Mouse (Mus musculus) kidney, embryonic 15.5 days (tissue): ENCODE results near the gene Got1. TPM values are rescaled to one million over a fixed set of nuclear protein-coding genes. Genes with fewer than 3 reads are reported as not detected.

Experiments
- ATAC-seq: fragments of 200-750 bp; cut with Nextera tagmentation; replicated peaks from 2 replicates; pipeline ENCODE4 v1.8.0; 2017; ENCODE audit warnings: moderate TSS enrichment; ENCODE audit not compliant: low FRiP score
- H3K27ac ChIP-seq: fragments of 300-500 bp; sonication (generic); 2 replicates; pipeline ENCODE4 v1.5.1; 2015; ENCODE audit warnings: mild to moderate bottlenecking, inconsistent platforms
- H3K27me3 ChIP-seq: fragments of 300-500 bp; sonication (generic); 2 replicates; pipeline ENCODE4 v1.6.1; 2015; ENCODE audit warnings: inconsistent platforms
- H3K36me3 ChIP-seq: fragments of 300-500 bp; sonication (generic); 2 replicates; pipeline ENCODE4 v1.6.1; 2015; ENCODE audit warnings: inconsistent platforms
- H3K4me1 ChIP-seq: fragments of 300-500 bp; sonication (generic); 2 replicates; pipeline ENCODE4 v1.6.1; 2015; ENCODE audit warnings: inconsistent platforms
- H3K4me2 ChIP-seq: fragments of 300-500 bp; sonication (generic); 2 replicates; pipeline ENCODE4 v1.6.1; 2015; ENCODE audit warnings: moderate library complexity, mild to moderate bottlenecking, inconsistent platforms
- H3K4me3 ChIP-seq: fragments of 300-500 bp; sonication (generic); replicated peaks from 2 replicates; pipeline ENCODE4 v1.5.1; 2015; ENCODE audit warnings: mild to moderate bottlenecking, inconsistent platforms
- H3K9ac ChIP-seq: fragments of 300-500 bp; sonication (generic); 2 replicates; pipeline ENCODE4 v1.6.1; 2015; ENCODE audit warnings: mild to moderate bottlenecking, inconsistent platforms
- H3K9me3 ChIP-seq: fragments of 300-500 bp; sonication (generic); replicated peaks from 2 replicates; pipeline ENCODE4 v1.6.1; 2016; ENCODE audit warnings: inconsistent platforms
- WGBS: fragments of 180-500 bp; shearing (Covaris S2); methylation state at CpG from one replicate; pipeline ENCODE4 v1.1.7; 2015; ENCODE audit warnings: mixed read lengths; 5-methylcytosine and 5-hydroxymethylcytosine counted together
- polyA plus RNA-seq: library from polyadenylated mRNA; unstranded; fragments of >200 nt; fragmentation: Nextera tagmentation; extraction: Ambion mirVana; gene quantifications from 2 replicates; pipeline ENCODE4 v1.2.1, GENCODE M21; 2015

Gene Got1
- polyA plus RNA-seq, 1 experiment from 2014 or later: 57.8 TPM

DNA sequence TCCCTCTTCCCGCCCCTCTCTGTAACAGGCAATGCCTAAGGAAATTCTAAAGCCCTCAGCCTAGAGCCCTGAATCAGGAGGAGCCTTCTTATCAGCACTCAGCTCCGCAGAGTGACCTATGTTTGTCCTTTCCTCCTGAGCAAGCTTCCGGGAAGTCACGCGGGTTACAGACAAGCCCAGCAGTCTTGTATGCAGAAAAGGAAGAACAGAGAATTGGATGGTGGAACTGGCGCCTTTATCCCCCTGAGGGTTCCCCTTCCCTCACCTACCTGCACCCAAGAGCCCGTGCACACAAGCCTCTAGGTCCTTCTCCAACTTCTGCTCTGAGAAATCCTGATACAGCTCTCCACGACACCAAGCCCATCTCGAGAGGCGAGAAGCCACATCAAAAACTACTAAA is 4.0 kb downstream of the Got1 start:
- H3K9ac ChIP-seq: no peak overlapping the region

DNA sequence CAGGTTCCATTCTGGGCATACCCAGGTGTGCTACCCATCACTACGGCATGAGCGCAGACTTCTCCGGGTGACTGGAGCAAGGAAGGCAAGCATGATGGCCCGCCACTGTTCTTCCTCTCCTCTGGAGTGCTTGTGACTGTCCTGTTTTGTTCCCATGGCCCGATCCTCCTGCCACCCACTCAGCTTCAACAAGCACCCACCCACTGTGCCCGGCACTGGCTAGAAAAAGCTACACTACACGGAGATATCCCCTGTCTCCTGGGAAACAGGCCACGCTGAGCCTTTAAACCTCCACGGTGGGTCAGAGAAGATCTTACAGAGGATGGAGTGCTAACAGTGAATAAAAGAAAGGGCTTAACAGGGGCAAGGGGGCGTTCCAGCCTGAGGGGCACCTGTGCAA is 5.2 kb downstream of the Got1 start:
- Histone ChIP-seq H3K36me3 (peaks cover 8% of the 10 kb centered on the region; the same call in 1 of the 2 replicates), H3K4me2 (no peak overlapping the region), H3K4me3 (no peak overlapping the region), H3K9ac (no peak overlapping the region), H3K9me3 (no peaks in the 10 kb centered on the region), H3K4me1 (peaks cover 40% of the 10 kb centered on the region), H3K27me3 (no peaks in the 10 kb centered on the region), H3K27ac (no peak overlapping the region)
- WGBS: 93% methylated on average over 10 of the region's 10 CpGs
- ATAC-seq: no peak

More for the DNA sequence above, 4.0 kb downstream of the Got1 start:
- no peak overlapping the region for H3K4me2 ChIP-seq
- H3K27me3 ChIP-seq: no peaks in the 10 kb centered on the region
- H3K4me3 ChIP-seq: no peak overlapping the region
- ATAC-seq: no peak
- 0 out of 2 replicates have a peak, but pooled peaks cover 3% of the 10 kb centered on the region for H3K36me3 ChIP-seq
- H3K9me3 ChIP-seq: no peaks in the 10 kb centered on the region
- H3K27ac ChIP-seq: no peak overlapping the region
- WGBS: 67% methylated on average over 10 of the region's 10 CpGs
- H3K4me1 ChIP-seq: peaks cover 46% of the 10 kb centered on the region

DNA sequence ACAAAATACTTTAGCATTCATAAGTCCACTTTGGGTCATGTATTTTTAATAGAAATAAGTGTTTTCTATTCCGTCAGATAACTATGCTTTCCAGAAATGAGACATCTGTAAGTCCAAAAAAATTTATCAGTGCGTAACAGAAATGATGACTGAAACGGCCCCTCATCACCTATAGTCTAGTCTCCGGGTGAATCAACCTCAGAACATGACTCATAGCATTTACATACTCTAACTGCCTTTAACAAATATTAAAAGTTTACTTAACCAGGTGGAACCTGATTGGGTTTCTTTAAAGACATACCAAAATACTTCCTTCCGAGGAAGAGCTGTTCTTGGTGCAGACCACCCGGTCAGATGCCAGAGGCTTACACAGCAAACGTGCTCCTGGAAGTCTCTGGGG is 6.1 kb downstream of the Got1 start:
- 84% methylated on average over 7 of the region's 7 CpGs for WGBS
- H3K9me3 ChIP-seq: no peaks in the 10 kb centered on the region
- no peak overlapping the region for H3K27ac ChIP-seq
- H3K36me3 ChIP-seq: peaks cover 12% of the 10 kb centered on the region; the same call in 1 of the 2 replicates
- H3K27me3 ChIP-seq: no peaks in the 10 kb centered on the region
- H3K4me3 ChIP-seq: no peak overlapping the region
- no peak overlapping the region for H3K9ac ChIP-seq
- no peak overlapping the region for H3K4me2 ChIP-seq
- H3K4me1 ChIP-seq: peaks cover 32% of the 10 kb centered on the region
- no peak for ATAC-seq

DNA sequence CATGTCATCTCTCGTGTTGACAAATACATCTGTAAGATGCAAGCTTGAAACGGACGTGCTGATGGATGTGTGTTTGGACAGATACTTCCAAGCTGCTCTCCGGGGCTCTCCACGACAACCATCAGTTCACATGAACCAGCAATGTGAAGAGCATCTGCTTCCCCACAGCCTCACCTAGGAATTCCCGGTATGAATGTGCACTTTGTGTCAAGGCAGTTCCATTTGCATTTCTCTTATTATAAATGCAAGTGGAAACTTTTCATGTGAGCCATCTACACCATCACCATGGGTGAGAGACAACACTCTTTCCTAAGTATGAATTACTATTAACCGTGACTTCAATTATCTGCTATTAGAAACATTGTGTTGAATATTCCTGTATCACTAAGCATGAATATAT is 6.6 kb downstream of the Got1 start:
- no peak overlapping the region for H3K4me3 ChIP-seq
- no peak overlapping the region for H3K9ac ChIP-seq
- no peaks in the 10 kb centered on the region for H3K9me3 ChIP-seq

DNA sequence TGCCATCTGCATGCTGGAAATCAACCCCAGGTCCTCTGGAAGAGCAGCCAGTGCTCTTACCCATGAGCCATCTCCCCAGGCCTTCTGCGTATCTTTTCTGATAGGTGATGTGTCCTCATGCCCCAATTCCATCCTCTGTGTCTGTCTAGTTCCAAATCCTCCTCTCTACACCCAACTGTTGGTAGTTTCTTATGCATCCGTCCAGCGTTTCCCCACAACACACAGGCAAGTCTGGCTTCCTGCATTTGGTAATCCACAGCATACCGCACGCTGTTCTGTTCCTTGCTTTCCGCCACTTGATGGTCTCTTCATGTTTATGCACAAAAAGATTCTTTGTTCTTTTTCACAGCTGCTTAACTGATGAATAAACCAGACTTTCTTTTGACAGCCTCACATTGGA is 7.1 kb downstream of the Got1 start:
- Histone ChIP-seq H3K27ac (no peak overlapping the region), H3K4me3 (no peak overlapping the region), H3K9me3 (no peaks in the 10 kb centered on the region), H3K4me2 (no peak overlapping the region), H3K4me1 (peaks cover 26% of the 10 kb centered on the region), H3K9ac (no peak overlapping the region), H3K27me3 (no peaks in the 10 kb centered on the region), H3K36me3 (peaks cover 16% of the 10 kb centered on the region; the same call in 1 of the 2 replicates)
- no peak for ATAC-seq
- WGBS: 93% methylated on average over 6 of the region's 6 CpGs

More for the DNA sequence above, 6.6 kb downstream of the Got1 start:
- Histone ChIP-seq H3K36me3 (peaks cover 12% of the 10 kb centered on the region; the same call in 1 of the 2 replicates), H3K4me2 (no peak overlapping the region), H3K27me3 (no peaks in the 10 kb centered on the region), H3K4me1 (peaks cover 30% of the 10 kb centered on the region), H3K27ac (no peak overlapping the region)
- WGBS: 84% methylated on average over 7 of the region's 7 CpGs
- ATAC-seq: no peak

DNA sequence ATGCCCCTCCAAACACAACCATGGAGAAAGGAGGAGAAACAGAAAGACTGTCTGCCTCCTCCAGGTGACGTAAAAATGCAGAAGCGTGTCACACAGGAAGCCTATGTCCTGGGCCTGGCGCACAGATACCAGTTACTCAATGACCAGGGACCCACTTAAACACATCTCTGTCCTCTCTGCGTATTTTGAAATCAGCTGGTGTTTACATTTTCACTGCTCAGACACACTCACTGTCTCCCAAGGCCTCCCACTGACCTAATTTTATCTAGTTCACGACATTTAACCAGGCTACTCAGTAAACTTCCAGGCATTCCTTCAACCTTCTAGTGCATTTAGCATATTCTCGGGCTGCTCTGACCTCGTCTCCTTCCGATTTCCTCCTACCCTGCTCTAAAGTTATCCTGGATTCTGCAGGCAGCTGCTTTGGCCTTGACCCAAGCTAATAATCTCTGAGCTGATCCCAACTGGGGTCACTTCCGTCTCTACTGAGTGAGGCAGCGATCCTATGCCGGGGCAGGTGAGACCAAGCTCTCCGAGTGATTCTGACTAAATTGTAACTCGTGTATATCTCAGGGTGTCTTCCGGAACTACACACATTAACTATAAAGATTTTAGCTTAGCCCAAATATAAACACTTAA is 7.9 kb downstream of the Got1 start:
- Histone ChIP-seq H3K4me2 (no peak overlapping the region), H3K9ac (no peak overlapping the region), H3K27me3 (no peaks in the 10 kb centered on the region), H3K9me3 (no peaks in the 10 kb centered on the region), H3K4me1 (peaks cover 21% of the 10 kb centered on the region), H3K4me3 (no peak overlapping the region), H3K36me3 (peaks cover 16% of the 10 kb centered on the region; the same call in 1 of the 2 replicates), H3K27ac (peak overlapping the region; percentile 37; the same call in 1 of the 2 replicates)
- WGBS: 78% methylated on average over 14 of the region's 14 CpGs
- ATAC-seq: no peak

DNA sequence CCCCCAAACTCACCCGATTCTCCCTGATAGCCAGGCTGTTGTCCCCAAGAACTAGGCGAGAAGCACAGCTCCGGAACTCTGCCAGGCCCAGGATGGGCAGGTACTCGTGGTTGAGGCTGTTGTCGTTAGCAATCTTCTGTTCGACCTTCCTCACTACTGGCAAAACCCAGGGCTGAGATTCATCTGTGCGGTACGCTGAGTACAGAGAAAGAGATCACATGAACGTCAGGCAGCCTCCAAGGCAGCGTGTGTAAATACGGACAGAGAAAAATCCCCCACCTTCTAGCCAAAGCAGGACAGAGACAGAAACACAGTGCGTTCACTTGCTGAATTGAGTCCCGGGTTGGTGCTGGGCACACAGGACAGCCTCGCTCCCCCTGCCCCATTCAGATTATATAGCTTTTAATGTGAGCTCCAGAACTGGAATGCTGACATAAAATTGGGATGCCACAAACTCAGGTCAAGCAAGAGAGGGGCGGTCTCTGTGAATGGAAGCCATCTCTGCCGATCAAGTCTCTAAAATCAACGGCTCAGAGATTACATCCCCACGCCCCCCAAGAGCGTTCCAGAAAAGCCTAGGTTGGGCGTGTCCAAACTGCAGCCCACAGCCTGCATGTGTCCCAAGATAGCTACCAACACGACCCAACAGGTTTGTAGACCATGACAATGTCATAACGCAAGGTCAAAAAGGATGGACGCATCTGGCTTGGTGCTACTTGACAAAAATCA is 8.6 kb downstream of the Got1 start:
- Histone ChIP-seq H3K4me1 (peaks cover 15% of the 10 kb centered on the region), H3K27ac (no peak overlapping the region), H3K9me3 (no peaks in the 10 kb centered on the region), H3K4me3 (no peak overlapping the region), H3K36me3 (peaks cover 22% of the 10 kb centered on the region; the same call in 1 of the 2 replicates), H3K9ac (no peak overlapping the region), H3K27me3 (no peaks in the 10 kb centered on the region), H3K4me2 (no peak overlapping the region)
- WGBS: 91% methylated on average over 23 of the region's 23 CpGs
- ATAC-seq: no peak

DNA sequence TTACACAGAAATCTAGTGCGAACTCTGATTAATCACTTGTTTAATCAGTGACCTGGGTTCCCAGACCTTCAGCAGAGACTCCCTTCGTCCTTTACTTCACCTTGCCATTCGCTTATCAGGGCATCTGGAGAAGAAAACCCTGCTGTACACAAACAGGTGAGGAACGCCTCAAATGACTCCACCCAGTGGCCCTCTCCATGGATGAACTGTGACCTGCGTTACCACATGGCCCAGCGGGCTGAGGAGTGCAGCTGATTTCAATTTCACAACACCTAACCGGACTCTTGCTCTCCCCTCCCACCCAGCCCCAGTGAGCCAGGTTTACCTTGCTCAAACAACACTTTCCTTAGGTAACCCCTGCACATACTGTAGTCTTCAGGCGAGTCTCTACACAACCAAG is 10.5 kb downstream of the Got1 start:
- ATAC-seq: no peak
- no peak overlapping the region for H3K27ac ChIP-seq
- 78% methylated on average over 8 of the region's 8 CpGs for WGBS

DNA sequence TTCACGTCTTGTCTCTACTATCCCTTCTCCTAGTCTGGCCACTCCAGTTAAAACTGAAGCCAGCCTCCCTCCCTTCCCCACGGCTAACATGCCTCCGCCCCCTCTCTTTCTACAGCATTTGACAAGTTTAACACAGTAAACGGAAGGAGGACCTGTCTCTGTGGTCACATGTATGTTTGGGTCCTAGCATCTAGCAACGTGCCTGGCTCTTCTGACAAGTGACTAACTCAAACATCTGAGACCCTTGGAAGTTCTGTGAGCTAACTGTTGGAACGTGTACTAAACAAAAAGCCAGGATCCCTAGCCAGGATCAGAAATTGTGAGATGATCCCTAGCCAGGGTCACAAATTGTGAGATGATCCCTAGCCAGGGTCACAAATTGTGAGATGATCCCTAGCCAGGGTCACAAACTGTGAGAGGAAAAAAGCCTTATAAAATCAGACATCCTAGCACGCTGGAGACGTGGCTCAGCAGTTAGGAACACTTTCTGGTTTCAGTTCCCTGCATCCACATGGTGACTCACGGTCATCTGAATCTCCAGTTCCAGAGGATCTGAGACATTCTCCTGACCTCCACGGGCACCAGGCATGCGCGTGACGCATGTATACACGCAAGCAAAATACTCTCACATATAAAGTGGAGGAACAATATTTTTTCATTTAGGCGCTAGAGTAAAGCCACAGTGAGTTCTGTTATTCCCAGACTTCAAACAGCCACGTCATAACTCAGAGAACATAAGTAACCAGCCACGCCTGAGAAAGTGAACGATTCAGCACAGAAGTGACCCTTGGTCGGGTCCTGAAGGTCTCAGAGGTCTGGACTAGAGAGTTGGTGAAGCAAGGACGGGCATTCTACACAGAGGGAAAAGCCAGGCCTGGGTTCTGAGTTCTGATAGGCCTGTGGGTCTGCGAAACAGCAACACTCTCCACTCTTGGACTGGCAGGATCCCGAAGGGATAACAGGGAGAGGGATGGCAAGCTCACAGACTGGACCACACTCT is 12.5 kb downstream of the Got1 start:
- 0 out of 2 replicates have a peak, but pooled peaks have one; percentile 18 for ATAC-seq
- H3K4me2 ChIP-seq: no peak overlapping the region
- WGBS: 62% methylated on average over 22 of the region's 22 CpGs
- H3K4me1 ChIP-seq: peaks cover 6% of the 10 kb centered on the region
- no peak overlapping the region for H3K9ac ChIP-seq
- 0 out of 2 replicates have a peak overlapping the region, but pooled peaks have one; percentile 2 for H3K27ac ChIP-seq
- H3K9me3 ChIP-seq: no peaks in the 10 kb centered on the region; the same call in 1 of the 2 replicates
- no peaks in the 10 kb centered on the region for H3K27me3 ChIP-seq
- H3K4me3 ChIP-seq: no peak overlapping the region
- H3K36me3 ChIP-seq: peaks cover 55% of the 10 kb centered on the region

More for the DNA sequence above, 10.5 kb downstream of the Got1 start:
- no peak overlapping the region for H3K4me3 ChIP-seq
- H3K9me3 ChIP-seq: no peaks in the 10 kb centered on the region; the same call in 1 of the 2 replicates
- no peaks in the 10 kb centered on the region for H3K27me3 ChIP-seq
- H3K36me3 ChIP-seq: peaks cover 40% of the 10 kb centered on the region
- peaks cover 6% of the 10 kb centered on the region for H3K4me1 ChIP-seq
- H3K9ac ChIP-seq: no peak overlapping the region
- H3K4me2 ChIP-seq: no peak overlapping the region

DNA sequence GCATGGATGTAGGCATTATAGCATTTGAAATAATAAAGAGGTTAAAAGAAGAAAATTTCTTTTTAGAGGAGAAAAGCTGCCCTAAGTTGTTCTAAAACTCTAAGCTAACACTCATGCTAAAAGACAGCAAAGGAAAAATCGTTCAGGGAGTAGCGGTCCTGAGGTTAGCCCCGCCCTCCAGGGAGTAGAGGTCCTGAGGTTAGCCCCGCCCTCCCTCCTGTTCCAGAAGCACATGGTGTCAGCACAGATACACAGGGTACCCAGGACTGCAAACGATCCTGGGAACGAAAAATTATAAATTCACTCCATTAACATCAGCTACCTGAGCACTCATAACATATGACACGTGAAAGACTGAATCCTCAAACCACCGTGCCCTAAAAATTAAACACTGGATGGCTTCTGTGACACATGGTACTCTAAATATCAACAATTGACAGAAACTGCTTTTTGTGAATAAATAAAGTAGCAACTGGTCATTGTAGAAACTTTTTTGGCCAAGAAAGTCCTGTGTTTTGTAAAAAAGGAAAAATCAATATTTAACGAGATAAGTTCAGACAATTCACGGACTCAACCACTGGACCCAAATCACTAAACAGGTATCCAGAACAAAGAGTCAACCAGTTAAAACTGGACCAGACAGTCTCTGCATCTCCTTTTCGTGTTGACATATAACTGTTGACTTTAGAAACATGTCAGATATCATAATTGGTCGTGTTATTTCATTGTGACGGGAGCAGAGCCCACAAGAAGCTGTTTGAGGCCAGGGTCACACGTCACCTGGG is 13.8 kb downstream of the Got1 start:
- no peak overlapping the region for H3K4me2 ChIP-seq
- H3K9me3 ChIP-seq: no peaks in the 10 kb centered on the region; the same call in 1 of the 2 replicates
- peaks cover 3% of the 10 kb centered on the region; the same call in 1 of the 2 replicates for H3K4me1 ChIP-seq
- no peak overlapping the region for H3K27ac ChIP-seq
- 91% methylated on average over 14 of the region's 14 CpGs for WGBS
- H3K9ac ChIP-seq: no peak overlapping the region
- H3K27me3 ChIP-seq: no peaks in the 10 kb centered on the region
- H3K4me3 ChIP-seq: no peak overlapping the region
- H3K36me3 ChIP-seq: peaks cover 61% of the 10 kb centered on the region
- no peak for ATAC-seq

DNA sequence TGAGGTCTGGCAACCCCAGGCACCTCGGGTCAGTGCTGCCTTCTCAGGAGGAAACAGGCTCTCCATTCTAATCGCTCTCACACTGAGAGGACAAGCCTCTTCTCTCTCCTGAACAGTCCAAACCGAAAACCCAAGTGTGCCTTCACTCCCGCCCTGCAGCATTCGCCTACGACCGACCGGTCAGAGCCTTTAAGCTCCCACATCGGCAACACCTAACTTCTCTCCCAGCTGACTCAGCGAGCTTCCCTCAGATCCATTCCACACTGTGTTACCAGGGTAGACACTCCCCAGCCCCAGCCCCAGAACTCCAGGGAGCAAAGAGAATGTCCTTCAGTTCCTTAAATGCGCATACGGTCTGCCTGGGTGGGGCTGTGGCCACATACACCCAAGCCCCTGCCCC is 19.0 kb downstream of the Got1 start:
- no peak for ATAC-seq
- no peak overlapping the region for H3K4me3 ChIP-seq
- no peaks in the 10 kb centered on the region for H3K27me3 ChIP-seq
- H3K4me2 ChIP-seq: no peak overlapping the region
- H3K9ac ChIP-seq: no peak overlapping the region
- peaks cover 77% of the 10 kb centered on the region for H3K36me3 ChIP-seq
- no peaks in the 10 kb centered on the region; the same call in 1 of the 2 replicates for H3K9me3 ChIP-seq
- no peaks in the 10 kb centered on the region for H3K4me1 ChIP-seq
- WGBS: 89% methylated on average over 12 of the region's 12 CpGs
- no peak overlapping the region for H3K27ac ChIP-seq
